Mouse (Mus musculus): ENCODE measurements at regions not wholly inside any gene's neighbourhood (a gene's known extent, or its start where the extent isn't known, plus 50 kb on each side); places are given as distances from the start of the nearest gene placed in this dataset.

DNA sequence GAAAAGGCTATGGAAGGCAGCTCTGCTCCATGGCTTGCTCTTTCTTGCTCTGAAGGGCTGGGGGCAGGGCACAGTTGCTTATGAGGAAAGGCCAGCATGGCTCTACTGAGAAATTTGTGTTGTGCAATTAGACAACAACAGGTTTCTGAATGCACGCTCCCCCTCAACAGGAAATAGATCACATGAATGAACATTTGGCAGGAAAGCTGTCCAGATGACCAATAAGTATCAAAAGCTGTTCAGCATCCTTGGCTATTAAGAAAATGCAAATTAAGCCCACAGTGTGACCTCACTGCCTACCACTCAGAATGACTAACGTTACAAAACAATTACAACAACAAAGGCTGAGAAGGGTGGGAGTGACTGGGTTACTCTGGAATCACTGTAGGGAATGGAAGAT, 167.9 kb upstream of the Wscd1 start:
- TF ChIP-seq CTCF (IDR thresholded peaks at IDR 0.05; ENCODE audit: low read depth) (no peak), EP300 (IDR thresholded peaks at IDR 0.05; ENCODE audit: low read depth) (no peak)
